Mouse (Mus musculus) liver, embryonic 14.5 days (tissue): ENCODE data around the gene Kat7.

ENCODE experiments used
- CTCF ChIP-seq: IDR thresholded peaks from 2 replicates; pipeline ENCODE4 v1.5.1; 2016; ENCODE audit warnings: antibody characterized with exemption, low read depth, control low read depth
- EP300 ChIP-seq: IDR thresholded peaks from 2 replicates; pipeline ENCODE4 v1.6.1; 2016; ENCODE audit warnings: antibody characterized with exemption, low read depth

GRCm38 (mm10) chr11:95305600-95305999 lies 4.4 kb downstream of the Kat7 start:
- TF ChIP-seq EP300, result no peak
- TF ChIP-seq CTCF, result peak; percentile 61
